Mouse (Mus musculus) cerebellum, adult 9-10 months (tissue): ENCODE data around the gene Crbn.

ENCODE experiments used
- DNase-seq: peaks from one replicate; pipeline ENCODE4 v3.0.0; 2022

Crbn gene

DNA sequence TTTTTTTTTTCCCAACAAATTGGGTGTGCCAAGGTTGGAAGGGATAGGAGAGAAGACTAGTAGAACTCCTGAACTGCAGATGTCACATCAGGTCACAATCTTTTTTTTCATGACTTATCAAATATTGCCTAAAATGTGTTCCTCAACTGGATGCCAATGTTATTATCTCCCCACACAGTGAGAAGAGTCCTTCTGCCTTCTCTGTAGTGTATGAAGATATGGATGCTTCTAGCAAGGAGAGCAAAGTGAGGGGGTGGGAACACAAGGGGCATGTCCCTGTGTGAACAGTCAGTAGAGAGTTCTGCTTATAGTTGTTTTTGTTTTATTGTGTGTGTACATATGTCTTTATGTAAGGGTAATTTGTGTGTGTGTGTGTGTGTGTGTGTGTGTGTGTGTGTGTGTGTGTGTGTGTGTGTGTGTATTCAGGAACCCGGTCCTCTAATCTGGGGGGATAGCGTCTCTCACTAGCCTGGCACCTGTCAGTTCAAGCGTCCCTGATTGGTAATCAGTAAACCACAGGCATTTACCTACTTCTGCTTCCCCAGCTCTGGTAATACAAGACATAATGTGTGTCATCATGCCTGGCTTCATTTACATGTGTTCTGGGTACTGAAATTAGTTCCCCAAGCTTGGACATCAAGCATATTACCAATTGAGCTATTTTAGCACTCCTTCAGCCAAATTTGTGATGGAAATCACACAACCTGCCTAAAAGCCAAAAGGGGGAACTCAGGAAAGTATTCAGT lies 39.2 kb downstream of the Crbn start:
- DNase-seq: no peak

GRCm38 (mm10) chr6:106758299-106758698 lies 41.6 kb downstream of the Crbn start:
- DNase-seq: no peak

GRCm38 (mm10) chr6:106750291-106750690 lies 49.6 kb downstream of the Crbn start:
- DNase-seq: no peak

DNA sequence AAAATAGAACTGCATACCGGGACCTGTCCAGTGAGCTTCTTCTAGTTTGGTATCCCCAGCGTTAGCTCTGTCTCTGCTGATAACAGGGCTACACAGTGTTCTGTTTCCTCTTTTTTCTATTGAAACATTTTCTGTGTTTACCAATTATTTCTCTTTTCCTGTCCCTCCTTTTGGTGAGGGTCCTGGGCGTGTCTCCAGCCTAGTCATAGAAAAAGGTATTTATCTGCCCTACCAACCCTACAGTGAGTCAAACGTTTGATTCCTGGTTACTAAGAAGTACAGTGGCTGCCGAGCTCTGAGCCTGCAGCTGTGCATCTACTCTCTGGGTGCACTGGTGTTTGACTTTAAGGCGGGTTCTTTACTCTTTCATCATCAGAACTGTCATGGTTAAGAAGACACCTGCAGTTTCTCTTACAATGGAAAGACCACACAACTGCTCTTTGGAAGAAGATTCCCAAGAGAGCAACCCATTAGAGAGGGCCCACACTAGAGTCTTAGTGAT lies 50.9 kb downstream of the Crbn start, which contains the start of gene Il5ra:
Il5ra (minus strand) TSS at position 151 of the 502 bp plus-strand sequence.
- DNase-seq: no peak

GRCm38 (mm10) chr6:106747804-106748203 lies 52.1 kb downstream of the Crbn start:
- DNase-seq: no peak

DNA sequence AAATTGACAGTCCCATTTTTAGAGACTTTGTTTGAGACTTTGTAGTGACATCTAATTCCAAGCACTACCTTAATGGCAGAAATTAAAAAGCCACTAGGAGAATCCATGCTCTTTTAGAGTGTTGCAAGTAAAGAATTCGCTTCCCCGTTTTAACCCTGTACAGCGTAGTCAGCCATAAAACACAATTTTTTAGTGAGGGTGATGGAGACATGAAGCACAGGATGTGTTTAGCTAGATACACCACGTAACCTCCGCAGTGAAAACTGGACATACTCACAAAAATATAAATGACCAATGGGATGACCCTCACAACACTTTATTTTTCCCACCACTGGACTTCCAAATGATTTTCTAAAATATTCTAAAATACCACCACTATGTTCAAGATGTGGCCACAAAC lies 52.6 kb downstream of the Crbn start:
- DNase-seq: no peak

GRCm38 (mm10) chr6:106745673-106746394 lies 54.0 kb downstream of the Crbn start:
- no peak for DNase-seq

GRCm38 (mm10) chr6:106743556-106744233 lies 56.2 kb downstream of the Crbn start:
- DNase-seq: no peak

DNA sequence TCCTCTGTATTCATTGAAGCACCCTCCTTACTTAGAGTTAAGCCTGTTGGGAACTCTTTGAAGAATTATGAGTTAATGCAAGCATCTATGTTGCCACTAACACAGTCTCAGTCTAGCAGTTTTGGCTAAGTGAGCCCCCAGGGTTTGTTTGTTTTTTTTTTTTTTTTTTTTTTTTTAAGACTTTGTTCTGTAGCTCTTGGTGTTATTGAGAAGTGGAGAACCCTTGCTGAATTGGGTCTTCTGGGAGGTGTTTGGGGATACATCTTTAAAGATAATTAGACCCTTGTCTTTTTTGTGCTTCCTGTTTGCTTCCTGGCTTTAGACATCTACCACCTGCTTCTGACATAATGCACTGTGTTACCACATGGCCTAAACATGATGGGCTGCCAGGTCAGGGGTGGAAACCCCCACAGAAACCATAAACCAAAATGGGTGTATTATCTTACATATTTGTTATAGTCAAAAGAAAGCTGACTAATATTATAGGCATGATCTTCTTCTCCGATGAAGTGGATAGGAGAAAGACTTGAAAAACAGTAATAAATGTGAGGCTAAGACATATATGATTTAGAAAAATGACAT lies 59.5 kb downstream of the Crbn start:
- no peak for DNase-seq

DNA sequence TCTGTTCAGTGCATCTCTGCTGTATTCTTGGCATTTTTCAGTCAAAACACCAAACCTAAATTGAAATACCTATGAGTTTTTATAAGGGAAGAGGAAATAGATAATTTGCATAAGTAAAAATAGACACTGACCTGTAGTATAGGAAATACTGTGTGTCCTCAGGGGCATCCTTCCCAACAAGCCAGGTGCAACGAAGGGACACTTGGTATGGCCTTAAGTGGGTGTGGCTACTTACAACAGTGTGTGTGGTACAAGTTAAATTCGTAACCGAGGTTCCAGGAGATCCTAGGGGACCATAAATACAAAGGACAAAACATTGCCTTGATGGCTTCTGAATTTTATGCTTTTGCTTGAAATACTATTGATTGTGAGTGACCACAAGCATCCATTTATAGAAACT lies 61.6 kb downstream of the Crbn start:
- no peak for DNase-seq

GRCm38 (mm10) chr6:106732563-106732962 lies 67.3 kb downstream of the Crbn start:
- no peak for DNase-seq
